Mouse (Mus musculus): Measurements from ENCODE around the gene Tmem156.

DNA sequence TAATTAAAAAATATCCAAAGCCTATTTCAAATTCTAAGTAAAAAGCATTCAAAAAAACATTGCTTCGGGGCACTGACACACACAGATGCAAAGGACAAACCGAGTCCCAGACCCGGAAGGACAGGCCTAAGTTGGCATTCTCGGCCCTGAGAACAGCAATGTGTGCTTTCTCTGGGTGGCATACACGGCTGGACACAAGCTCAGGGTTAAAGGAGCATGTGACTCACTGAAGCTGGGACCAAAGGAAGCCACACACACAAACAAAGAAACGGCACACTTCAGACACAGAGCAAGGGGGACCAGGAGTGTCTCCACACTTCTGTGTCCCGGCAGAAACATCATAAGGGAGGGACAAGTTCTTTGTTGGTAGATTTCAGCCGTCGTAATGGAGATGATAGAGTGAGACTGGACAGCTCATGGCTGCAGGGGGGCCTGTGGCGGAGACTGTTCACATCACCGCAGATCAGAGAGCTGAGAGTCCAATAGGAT lies 48.5 kb downstream of the Tmem156 start:
- TF ChIP-seq CTCF (IDR thresholded peaks at IDR 0.05; ENCODE audit: extremely low read depth, insufficient read length, insufficient replicate concordance, low read depth, low read length) (no peak), POLR2A (IDR thresholded peaks at IDR 0.05; ENCODE audit: low read depth, low read length) (no peak)

All from small intestine, adult 2 months (tissue).